Mouse (Mus musculus) left cerebral cortex, adult 6 months (tissue): ENCODE results near the gene Csn3. TPM values are rescaled to one million over a fixed set of nuclear protein-coding genes. Genes with fewer than 3 reads are reported as not detected.

Experiments used
- long read RNA-seq, 2 experiments: library from polyadenylated mRNA; unstranded; transcript quantifications; one replicate each; pipeline ENCODE4 v2.0.0; 2019 to 2020
- polyA plus RNA-seq: library from polyadenylated mRNA; unstranded; fragments of <200 nt; fragmentation: Nextera tagmentation; gene quantifications from 2 replicates; pipeline ENCODE4 v1.2.3, GENCODE M21; 2021

The Csn3 gene
- polyA plus RNA-seq = not detected in 2 replicates
- long read RNA-seq, experiment 1 = 0 reads
- long read RNA-seq, experiment 2 = 0 reads

DNA sequence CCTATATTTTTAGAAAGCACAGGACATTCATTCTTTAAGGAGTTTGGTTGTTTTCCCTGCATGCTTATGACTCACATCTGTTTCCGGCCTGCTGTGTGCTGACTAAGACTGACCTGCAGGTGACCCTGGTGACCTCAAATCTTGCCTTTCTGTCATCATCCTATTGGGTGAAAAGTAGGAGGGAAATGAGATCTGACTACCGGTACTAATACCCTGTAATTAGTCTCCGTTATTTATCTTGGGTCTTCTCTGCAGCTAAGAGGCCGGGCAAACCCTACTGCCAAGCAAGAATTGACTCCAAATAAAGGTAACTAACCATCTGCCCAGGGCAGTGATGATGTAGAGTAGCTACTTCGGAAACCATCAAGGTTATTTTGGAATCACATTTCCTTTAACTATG is at the start of gene Csn3:
Csn3 (plus strand) TSS at position 208 of the 400 bp plus-strand sequence.

DNA sequence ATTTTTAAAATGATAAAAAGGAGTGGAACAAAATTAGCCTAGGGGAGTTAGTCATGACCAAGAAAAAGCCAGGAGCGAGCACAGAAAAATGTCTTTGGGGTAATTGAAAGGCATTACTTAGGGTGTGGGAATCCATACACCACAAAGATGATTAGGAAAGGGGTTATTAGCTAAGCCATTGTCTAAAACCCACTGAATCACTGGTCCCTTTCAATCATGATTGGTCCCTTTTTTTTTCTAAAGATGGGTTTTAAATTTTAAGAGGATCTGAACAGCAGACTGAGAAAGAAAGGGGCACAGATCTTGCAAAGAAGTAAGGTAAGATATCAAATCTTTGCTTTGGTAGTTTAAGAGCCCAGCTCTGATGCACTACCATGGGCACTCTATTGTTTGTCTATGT is 40.6 kb upstream of the Csn3 start, which contains the start of gene Odam:
Odam (plus strand) TSS at position 301 of the 400 bp plus-strand sequence.

DNA sequence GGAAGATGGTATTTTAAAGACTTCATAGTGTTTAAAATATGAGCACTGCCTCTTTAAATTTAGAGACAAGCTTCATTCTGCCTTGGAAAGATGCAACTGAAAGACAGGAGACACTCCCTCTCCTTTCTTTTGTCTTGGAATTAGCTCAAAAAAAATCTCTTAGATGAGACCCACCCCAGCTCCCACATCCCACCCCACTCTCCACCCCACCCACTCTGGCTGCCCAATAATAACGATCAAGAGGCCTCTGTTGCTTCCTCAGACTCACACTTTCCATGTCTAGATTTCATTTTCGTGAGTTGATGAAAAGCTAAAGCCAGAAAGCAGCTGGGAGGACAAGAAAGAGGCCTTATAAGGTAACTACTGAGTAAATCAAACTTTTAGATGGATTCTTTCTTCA is 43.8 kb downstream of the Csn3 start, which contains the start of the genes 2310003L06Rik and Gm28434:
2310003L06Rik (plus strand) TSS at position 259 of the 400 bp plus-strand sequence.
Gm28434 (plus strand) TSS at position 317 of the 400 bp plus-strand sequence.

DNA sequence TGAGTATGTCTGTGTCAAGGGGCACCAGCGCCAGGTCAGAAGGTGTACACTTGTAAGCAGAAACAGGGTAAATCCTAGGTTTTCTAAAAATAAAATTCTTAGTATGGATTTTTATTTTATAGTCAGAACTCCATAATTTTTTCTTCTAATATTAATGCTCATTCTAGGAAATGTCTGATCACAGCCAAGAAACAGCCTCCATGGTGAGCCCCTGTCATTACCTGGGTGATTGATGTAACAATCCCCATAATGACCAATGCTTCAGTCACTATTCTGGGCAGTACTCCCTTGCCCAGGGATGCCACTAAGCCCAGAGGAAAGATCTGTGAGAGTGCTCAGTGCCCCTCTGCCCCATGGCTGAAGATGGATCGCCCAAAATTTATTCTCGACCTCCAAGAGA is 53.8 kb downstream of the Csn3 start, which contains the start of gene Cabs1:
Cabs1 (plus strand) TSS at position 301 of the 400 bp plus-strand sequence.

Other genes with a start within 250 kb of the Csn3 start
- gene Csn2, start 225.9 kb upstream of the Csn3 start, polyA plus RNA-seq = not detected in 2 replicates
- not detected in 2 replicates for gene Csn1s2a, start 151.0 kb upstream of the Csn3 start, polyA plus RNA-seq
- gene Csn1s2b, start 117.5 kb upstream of the Csn3 start, polyA plus RNA-seq = not detected in 2 replicates
- gene Prr27, start 99.9 kb upstream of the Csn3 start, polyA plus RNA-seq = not detected in 2 replicates
- gene Odam, start 40.5 kb upstream of the Csn3 start, polyA plus RNA-seq = not detected in 2 replicates
- gene 2310003L06Rik, start 43.9 kb downstream of the Csn3 start, polyA plus RNA-seq = 0.11 and 0.12 TPM in 2 replicates
- gene Gm28434, start 43.9 kb downstream of the Csn3 start, polyA plus RNA-seq = not detected in 2 replicates
- not detected in 2 replicates for gene Cabs1, start 53.9 kb downstream of the Csn3 start, polyA plus RNA-seq
- not detected in 2 replicates for gene Smr3a, start 77.0 kb downstream of the Csn3 start, polyA plus RNA-seq
- not detected in 2 replicates for gene Smr2, start 161.0 kb downstream of the Csn3 start, polyA plus RNA-seq
- not detected in 2 replicates for gene Gm11116, start 186.0 kb downstream of the Csn3 start, polyA plus RNA-seq
- gene Gm11115, start 228.5 kb downstream of the Csn3 start, polyA plus RNA-seq = not detected in 2 replicates